Mouse (Mus musculus) CH12.LX (cell line): ENCODE measurements around the gene Gnas.

Source experiments
- BHLHE40 ChIP-seq: IDR thresholded peaks from 2 replicates; pipeline ENCODE4 v1.6.1; 2011; ENCODE audit warnings: mild to moderate bottlenecking, low read depth, low read length, improper control_type of control experiment
- CTCF ChIP-seq, 2 experiments: IDR thresholded peaks in 1 of 2; conservative IDR thresholded peaks in 1 of 2; 2 replicates each; pipeline ENCODE4 v1.5.1; 2011 to 2012; ENCODE audit warnings: low read depth in 2 of 2, low read length in 2 of 2, improper control_type of control experiment in 1 of 2, inconsistent platforms in 1 of 2, mild to moderate bottlenecking in 1 of 2, moderate library complexity in 1 of 2
- ELF1 ChIP-seq: IDR thresholded peaks from 2 replicates; pipeline ENCODE4 v1.6.1; 2014; ENCODE audit warnings: low read depth, mild to moderate bottlenecking, inconsistent platforms, low read length, improper control_type of control experiment
- EP300 ChIP-seq: IDR thresholded peaks from 2 replicates; pipeline ENCODE4 v1.6.1; 2011; ENCODE audit warnings: low read length, improper control_type of control experiment
- GABPA ChIP-seq: IDR thresholded peaks from 2 replicates; pipeline ENCODE4 v1.6.1; 2012; ENCODE audit warnings: low read depth, low read length, improper control_type of control experiment, inconsistent platforms; ENCODE audit not compliant: insufficient replicate concordance
- HCFC1 ChIP-seq: IDR thresholded peaks from 2 replicates; pipeline ENCODE4 v1.6.1; 2012; ENCODE audit warnings: low read depth, mild to moderate bottlenecking, inconsistent platforms, low read length, improper control_type of control experiment
- MEF2A ChIP-seq: IDR thresholded peaks from 2 replicates; pipeline ENCODE4 v1.6.1; 2014; ENCODE audit warnings: low read depth, mild to moderate bottlenecking, inconsistent platforms, low read length, improper control_type of control experiment, borderline replicate concordance
- MXI1 ChIP-seq: IDR thresholded peaks from 2 replicates; pipeline ENCODE4 v1.6.1; 2011; ENCODE audit warnings: mild to moderate bottlenecking, low read depth, low read length, improper control_type of control experiment
- NRF1 ChIP-seq: IDR thresholded peaks from 2 replicates; pipeline ENCODE4 v1.6.1; 2014; ENCODE audit warnings: low read depth, mild to moderate bottlenecking, inconsistent platforms, low read length, improper control_type of control experiment, moderate library complexity
- ZMIZ1 ChIP-seq: IDR thresholded peaks from 2 replicates; pipeline ENCODE4 v1.6.1; 2012; ENCODE audit warnings: low read depth, mild to moderate bottlenecking, inconsistent platforms, low read length, improper control_type of control experiment

DNA sequence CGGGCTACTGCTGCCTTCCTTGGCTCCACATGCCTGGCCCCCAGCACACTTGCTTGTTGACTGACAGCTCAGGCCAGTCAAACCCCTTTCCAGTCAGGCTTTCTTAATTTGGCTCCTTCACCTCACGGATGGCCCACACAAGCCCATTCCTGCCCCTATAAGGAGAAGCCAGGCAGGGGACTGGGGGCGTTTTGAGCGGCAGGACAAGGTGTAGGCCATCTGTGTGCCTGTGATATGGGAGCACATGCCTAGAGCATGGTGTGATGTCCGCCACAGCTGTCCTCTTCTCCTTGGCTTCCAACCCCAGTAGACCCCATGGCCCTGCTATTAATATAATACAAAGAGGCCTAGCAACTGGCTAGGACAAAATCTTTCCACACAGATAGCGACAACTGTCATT is 12.7 kb upstream of the Gnas start:
- TF ChIP-seq HCFC1 (no peak), MEF2A (no peak), GABPA (no peak), MXI1 (no peak), NRF1 (no peak), CTCF (conservative IDR thresholded peaks at IDR 0.05 in 1 of 2, IDR thresholded peaks at IDR 0.05 in 1 of 2; ENCODE audit: low read depth in 2 of 2, low read length in 2 of 2) (no peak), ELF1 (no peak), BHLHE40 (no peak), EP300 (no peak), ZMIZ1 (no peak)
